Mouse (Mus musculus): ENCODE results near the gene Kdm1b.

DNA sequence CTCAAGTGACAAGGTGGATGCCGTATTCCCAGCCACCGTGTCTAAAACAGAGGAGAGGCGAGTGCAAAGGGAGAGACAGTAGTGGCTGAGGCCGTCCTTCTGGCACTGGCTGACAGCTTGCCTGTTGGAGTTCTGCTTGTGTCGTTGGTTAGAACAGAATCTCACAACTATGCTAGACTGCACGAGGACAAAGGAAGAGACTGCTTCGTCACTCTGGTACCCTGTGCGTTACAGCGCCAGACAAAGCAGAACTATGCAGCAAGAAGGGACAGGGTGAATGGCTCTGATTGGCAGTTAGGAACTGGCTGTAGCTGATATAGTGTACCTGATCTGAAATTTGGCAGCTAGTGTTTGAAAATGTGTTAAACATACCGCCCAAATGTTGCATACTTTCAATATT lies 10.7 kb downstream of the Kdm1b start:
- TF ChIP-seq GATA1 (IDR thresholded peaks at IDR 0.05; ENCODE audit: borderline replicate concordance, low read length), result no peak
- no peak for TF ChIP-seq FLI1 (IDR thresholded peaks at IDR 0.05; ENCODE audit: low read length)
